Mouse (Mus musculus) heart, embryonic 14.5 days (tissue): ENCODE results near the gene Eif1ad. TPM values are rescaled to one million over a fixed set of nuclear protein-coding genes. Genes with fewer than 3 reads are reported as not detected.

Experiments used
- ATAC-seq: fragments of 200-750 bp; cut with Nextera tagmentation; 2 replicates; pipeline ENCODE4 v1.8.0; 2017; ENCODE audit warnings: low read depth, moderate TSS enrichment; ENCODE audit not compliant: insufficient number of reproducible peaks, insufficient read depth, low FRiP score
- H3K27ac ChIP-seq, 2 experiments: fragments of 200-500 bp in 1 of 2; fragments of 300-500 bp in 1 of 2; sonication (generic) in 1 of 2; replicated peaks in 1 of 2; 2 replicates each; pipeline ENCODE4 v1.5.1; 2012 to 2014; ENCODE audit warnings: low read depth in 2 of 2, low read length in 2 of 2, control low read depth in 1 of 2, mild to moderate bottlenecking in 1 of 2, mixed read lengths in 1 of 2; ENCODE audit not compliant: control insufficient read depth in 1 of 2, insufficient read depth in 1 of 2
- H3K27me3 ChIP-seq: fragments of 300-500 bp; sonication (generic); 2 replicates; pipeline ENCODE4 v1.6.1; 2014; ENCODE audit warnings: mild to moderate bottlenecking, low read length, control low read depth; ENCODE audit not compliant: control insufficient read depth, insufficient read depth
- H3K36me3 ChIP-seq: fragments of 300-500 bp; sonication (generic); 2 replicates; pipeline ENCODE4 v1.6.1; 2014; ENCODE audit warnings: mild to moderate bottlenecking, control low read depth, low read length, mixed read lengths; ENCODE audit not compliant: control insufficient read depth, insufficient read depth
- H3K4me1 ChIP-seq, 2 experiments: fragments of 200-500 bp in 1 of 2; fragments of 300-500 bp in 1 of 2; sonication (generic) in 1 of 2; 2 replicates each; pipeline ENCODE4 v1.6.1; 2012 to 2014; ENCODE audit warnings: low read length in 2 of 2, control low read depth in 1 of 2, mixed read lengths in 1 of 2; ENCODE audit not compliant: control insufficient read depth in 2 of 2, insufficient read depth in 2 of 2
- H3K4me2 ChIP-seq: fragments of 300-500 bp; sonication (generic); 2 replicates; pipeline ENCODE4 v1.6.1; 2014; ENCODE audit warnings: mild to moderate bottlenecking, low read length
- H3K4me3 ChIP-seq, 2 experiments: fragments of 200-500 bp in 1 of 2; fragments of 300-500 bp in 1 of 2; sonication (generic) in 1 of 2; 2 replicates each; pipeline ENCODE4 v1.5.1; 2012 to 2014; ENCODE audit warnings: low read length in 2 of 2, mild to moderate bottlenecking in 2 of 2, control low read depth in 1 of 2, low read depth in 1 of 2, moderate library complexity in 1 of 2; ENCODE audit not compliant: control insufficient read depth in 1 of 2, insufficient read depth in 1 of 2
- H3K9ac ChIP-seq: fragments of 300-500 bp; sonication (generic); 2 replicates; pipeline ENCODE4 v1.6.1; 2014; ENCODE audit warnings: mild to moderate bottlenecking, low read length
- H3K9me3 ChIP-seq: fragments of 300-500 bp; sonication (generic); 2 replicates; pipeline ENCODE4 v1.6.1; 2016; ENCODE audit warnings: low read length, control low read depth; ENCODE audit not compliant: control insufficient read depth
- WGBS: fragments of 180-500 bp; shearing (Covaris S2); extraction: QIAGEN DNeasy Blood & Tissue Kit; methylation state at CpG from one replicate; pipeline ENCODE4 v1.1.7; 2014; 5-methylcytosine and 5-hydroxymethylcytosine counted together
- polyA plus RNA-seq: library from polyadenylated mRNA; unstranded; fragments of >200 nt; fragmentation: Nextera tagmentation; extraction: Ambion mirVana; gene quantifications from 2 replicates; pipeline ENCODE4 v1.2.1, GENCODE M21; 2014

Eif1ad gene
- polyA plus RNA-seq, 1 experiment from 2014 or later, result 37.4 TPM

DNA sequence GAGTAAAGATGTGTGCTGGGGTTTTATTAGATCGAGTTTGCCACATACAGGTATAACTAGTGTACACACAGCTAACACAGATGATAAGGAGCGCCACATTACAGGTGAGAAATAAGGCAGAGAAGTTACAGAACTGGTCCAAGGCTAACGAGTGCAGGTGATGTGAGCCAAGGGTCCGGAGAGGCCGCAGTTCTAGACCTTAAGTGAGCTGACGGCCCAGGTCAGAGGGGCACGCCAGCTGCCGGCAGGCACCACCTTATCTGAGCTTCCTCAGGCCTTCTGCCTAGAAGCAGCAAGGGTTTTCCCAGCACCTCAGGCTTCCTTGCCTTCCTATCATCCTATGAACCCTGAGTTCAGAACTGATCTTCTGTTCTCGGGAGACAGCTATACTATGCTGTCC lies 53.1 kb downstream of the Eif1ad start:
- Histone ChIP-seq H3K9ac (no peak overlapping the region), H3K4me1 (peaks cover 10 to 12% of the 10 kb centered on the region in 2 experiments), H3K4me2 (no peak overlapping the region), H3K4me3 (no peak overlapping the region), H3K27ac (no peak overlapping the region), H3K9me3 (no peaks in the 10 kb centered on the region), H3K36me3 (peaks cover 59% of the 10 kb centered on the region), H3K27me3 (no peaks in the 10 kb centered on the region)
- 81% methylated on average over 9 of the region's 9 CpGs for WGBS
- no peak for ATAC-seq

DNA sequence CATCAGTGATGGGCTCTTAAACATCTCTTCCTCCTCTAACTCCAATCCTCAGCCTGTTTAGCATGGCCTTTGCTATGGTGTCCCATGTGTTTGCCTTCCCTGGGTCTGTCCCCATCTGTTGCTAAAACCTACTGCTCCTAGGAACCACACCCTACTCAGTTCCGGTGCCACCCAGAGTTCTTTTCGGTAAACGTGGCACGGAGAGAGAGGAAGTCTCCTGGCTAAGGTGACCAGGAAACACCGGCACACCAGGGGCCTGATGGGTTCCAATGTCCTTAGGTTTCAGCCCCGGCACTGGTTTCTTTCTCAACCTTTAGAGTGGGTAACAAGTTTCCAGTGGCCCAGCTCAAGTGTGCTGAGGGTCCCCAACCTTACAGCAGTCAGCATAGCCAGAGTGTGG lies 54.0 kb downstream of the Eif1ad start:
- H3K36me3 ChIP-seq, result peaks cover 59% of the 10 kb centered on the region
- 89% methylated on average over 6 of the region's 6 CpGs for WGBS
- ATAC-seq, result no peak

More for the DNA sequence above, 54.0 kb downstream of the Eif1ad start:
- H3K4me3 ChIP-seq, result no peak overlapping the region
- no peaks in the 10 kb centered on the region for H3K27me3 ChIP-seq
- H3K9me3 ChIP-seq, result no peaks in the 10 kb centered on the region
- no peak overlapping the region for H3K9ac ChIP-seq
- no peak overlapping the region for H3K4me2 ChIP-seq
- H3K4me1 ChIP-seq, result peaks cover 10 to 12% of the 10 kb centered on the region in 2 experiments
- no peak overlapping the region for H3K27ac ChIP-seq

Other genes starting within 250 kb of the Eif1ad start
- gene Klc2, start 248.2 kb upstream of the Eif1ad start, polyA plus RNA-seq, result 16.5 and 20.7 TPM in 2 replicates
- gene Pacs1, start 93.6 kb upstream of the Eif1ad start, polyA plus RNA-seq, result 20.9 TPM in 2 replicates
- 201 and 208 TPM in 2 replicates for gene Sf3b2, start 71.3 kb upstream of the Eif1ad start, polyA plus RNA-seq
- gene Gal3st3, start 68.4 kb upstream of the Eif1ad start, polyA plus RNA-seq, result 6.4 and 6.7 TPM in 2 replicates
- not detected in 2 replicates for gene Catsper1, start 31.0 kb upstream of the Eif1ad start, polyA plus RNA-seq
- gene Cst6, start 17.2 kb upstream of the Eif1ad start, polyA plus RNA-seq, result 0.92 and 0.95 TPM in 2 replicates
- 453 and 486 TPM in 2 replicates for gene Banf1, start 427 bp downstream of the Eif1ad start, polyA plus RNA-seq
- 39.5 and 39.6 TPM in 2 replicates for gene Sart1, start 22.0 kb downstream of the Eif1ad start, polyA plus RNA-seq
- 1.6 and 3.0 TPM in 2 replicates for gene Tsga10ip, start 35.8 kb downstream of the Eif1ad start, polyA plus RNA-seq
- 154 and 178 TPM in 2 replicates for gene Drap1, start 58.2 kb downstream of the Eif1ad start, polyA plus RNA-seq
- 23.7 and 35.0 TPM in 2 replicates for gene AI837181, start 58.4 kb downstream of the Eif1ad start, polyA plus RNA-seq
- not detected in 2 replicates for gene Fosl1, start 80.8 kb downstream of the Eif1ad start, polyA plus RNA-seq
- gene Ccdc85b, start 91.2 kb downstream of the Eif1ad start, polyA plus RNA-seq, result 9.0 and 10.4 TPM in 2 replicates
- 101 and 120 TPM in 2 replicates for gene Fibp, start 93.9 kb downstream of the Eif1ad start, polyA plus RNA-seq
- gene Ctsw, start 101.8 kb downstream of the Eif1ad start, polyA plus RNA-seq, result 0.84 and 1.4 TPM in 2 replicates
- gene Efemp2, start 107.2 kb downstream of the Eif1ad start, polyA plus RNA-seq, result 60.8 and 68.9 TPM in 2 replicates
- 36.6 and 37.5 TPM in 2 replicates for gene Mus81, start 121.7 kb downstream of the Eif1ad start, polyA plus RNA-seq
- 1,876 and 1,886 TPM in 2 replicates for gene Cfl1, start 123.7 kb downstream of the Eif1ad start, polyA plus RNA-seq
- gene 1700020D05Rik, start 137.0 kb downstream of the Eif1ad start, polyA plus RNA-seq, result 0.20 TPM in 2 replicates
- 16.5 and 17.9 TPM in 2 replicates for gene Snx32, start 143.8 kb downstream of the Eif1ad start, polyA plus RNA-seq
- 0.09 TPM in 1 of 2 replicates, not detected in the other for gene Ovol1, start 193.9 kb downstream of the Eif1ad start, polyA plus RNA-seq
- 2.5 and 3.0 TPM in 2 replicates for gene Ap5b1, start 201.3 kb downstream of the Eif1ad start, polyA plus RNA-seq
- 68.8 and 78.5 TPM in 2 replicates for gene Rnaseh2c, start 235.1 kb downstream of the Eif1ad start, polyA plus RNA-seq
- gene Kat5, start 243.5 kb downstream of the Eif1ad start, polyA plus RNA-seq, result 19.7 and 20.0 TPM in 2 replicates